Mouse (Mus musculus): Measurements from ENCODE around the gene Tyk2.
A peak's percentile ranks its signal among the peaks of the same experiment; 100 is the strongest.

Tyk2 gene

GRCm38 (mm10) chr9:21131059-21131956 lies at the start of gene Tyk2:
TSS of gene Tyk2 (minus strand) at chr9:21131243.
- DNase-seq, result peak; percentile 88

GRCm38 (mm10) chr9:21180841-21181240 lies 49.8 kb upstream of the Tyk2 start:
- no peak for DNase-seq

GRCm38 (mm10) chr9:21180402-21180801 lies 49.4 kb upstream of the Tyk2 start:
- DNase-seq, result no peak

- peak; percentile 13 for DNase-seq
Observed at GRCm38 (mm10) chr9:21172364-21172763, 41.3 kb upstream of the Tyk2 start.

GRCm38 (mm10) chr9:21169157-21169556 lies 38.1 kb upstream of the Tyk2 start:
- DNase-seq, result no peak

GRCm38 (mm10) chr9:21168161-21169123 lies 37.4 kb upstream of the Tyk2 start:
- peak; percentile 82 for DNase-seq

- peak; percentile 36 for DNase-seq
Observed at GRCm38 (mm10) chr9:21167140-21168097, 36.4 kb upstream of the Tyk2 start.

GRCm38 (mm10) chr9:21166516-21166915 lies 35.5 kb upstream of the Tyk2 start:
- DNase-seq, result no peak

- peak; percentile 58 for DNase-seq
Observed at GRCm38 (mm10) chr9:21165952-21166451, 35.0 kb upstream of the Tyk2 start.

GRCm38 (mm10) chr9:21165041-21165951 lies 34.3 kb upstream of the Tyk2 start, which contains the start of gene Pde4a:
TSS of gene Pde4a (plus strand) at chr9:21165714.
- peak; percentile 58 for DNase-seq

GRCm38 (mm10) chr9:21164072-21164471 lies 33.0 kb upstream of the Tyk2 start:
- no peak for DNase-seq

- DNase-seq, result no peak
Observed at GRCm38 (mm10) chr9:21163086-21164050, 32.3 kb upstream of the Tyk2 start.

GRCm38 (mm10) chr9:21161209-21161909 lies 30.3 kb upstream of the Tyk2 start:
- DNase-seq, result peak; percentile 85

GRCm38 (mm10) chr9:21154787-21155186 lies 23.7 kb upstream of the Tyk2 start:
- no peak for DNase-seq

- no peak for DNase-seq
Observed at GRCm38 (mm10) chr9:21153833-21154232, 22.8 kb upstream of the Tyk2 start.

GRCm38 (mm10) chr9:21153331-21153730 lies 22.3 kb upstream of the Tyk2 start:
- no peak for DNase-seq

GRCm38 (mm10) chr9:21152715-21153114 lies 21.7 kb upstream of the Tyk2 start:
- peak; percentile 68 for DNase-seq

GRCm38 (mm10) chr9:21149654-21150419 lies 18.8 kb upstream of the Tyk2 start, which contains the start of gene Cdc37:
TSS of gene Cdc37 (minus strand) at chr9:21149982.
- peak; percentile 91 for DNase-seq
